Mouse (Mus musculus) B cell, adult (primary cell): ENCODE measurements around the gene Bsg. TPM values are rescaled to one million over a fixed set of nuclear protein-coding genes. Genes with fewer than 3 reads are reported as not detected.

Experiments
- total RNA-seq: library from RNA; stranded (reverse); gene quantifications from 4 replicates; pipeline ENCODE4 v1.2.4, GENCODE M21; 2023; ENCODE audit not compliant: inconsistent age

Gene Bsg
- total RNA-seq = 101 to 112 TPM (median 107 TPM) in 4 replicates

GRCm38 (mm10) chr10:79704065-79704969 is at the start of gene Bsg:
Gene Bsg, plus strand, starts transcription at chr10:79704491.

GRCm38 (mm10) chr10:79664131-79664665 is 40.1 kb upstream of the Bsg start, which contains the start of gene Madcam1:
Gene Madcam1, plus strand, starts transcription at chr10:79664559.

GRCm38 (mm10) chr10:79668771-79669575 is 35.3 kb upstream of the Bsg start, which contains the start of gene Tpgs1:
Gene Tpgs1, plus strand, starts transcription at chr10:79669369.

GRCm38 (mm10) chr10:79681591-79682245 is 22.6 kb upstream of the Bsg start, which contains the start of gene Cdc34:
Gene Cdc34, plus strand, starts transcription at chr10:79682195.

GRCm38 (mm10) chr10:79688720-79689119 is 15.6 kb upstream of the Bsg start, which contains the start of gene Gzmm:
Gene Gzmm, plus strand, starts transcription at chr10:79689020.

GRCm38 (mm10) chr10:79716254-79716987 is 12.1 kb downstream of the Bsg start, which contains the start of gene Hcn2:
Gene Hcn2, plus strand, starts transcription at chr10:79716634.

GRCm38 (mm10) chr10:79745898-79746773 is 41.8 kb downstream of the Bsg start, which contains the start of gene Polrmt:
Gene Polrmt, minus strand, starts transcription at chr10:79746581.

GRCm38 (mm10) chr10:79754856-79755516 is 50.7 kb downstream of the Bsg start, which contains the start of gene Fgf22:
Gene Fgf22, plus strand, starts transcription at chr10:79755076.

Other genes with a start within 250 kb of the Bsg start
- gene Vmn2r83, start 235.8 kb upstream of the Bsg start, total RNA-seq = not detected in 4 replicates
- gene Plpp2, start 170.7 kb upstream of the Bsg start, total RNA-seq = 2.5 to 4.1 TPM (median 3.8 TPM) in 4 replicates
- gene Mier2, start 149.3 kb upstream of the Bsg start, total RNA-seq = 36.6 to 45.9 TPM (median 40.8 TPM) in 4 replicates
- gene Theg, start 117.2 kb upstream of the Bsg start, total RNA-seq = not detected in 4 replicates
- gene C2cd4c, start 90.5 kb upstream of the Bsg start, total RNA-seq = not detected in 4 replicates
- not detected in 4 replicates for gene Shc2, start 66.6 kb upstream of the Bsg start, total RNA-seq
- not detected in 4 replicates for gene Odf3l2, start 58.8 kb upstream of the Bsg start, total RNA-seq
- not detected in 4 replicates for gene Madcam1, start 39.9 kb upstream of the Bsg start, total RNA-seq
- gene Tpgs1, start 35.1 kb upstream of the Bsg start, total RNA-seq = 13.7 to 19.6 TPM (median 17.1 TPM) in 4 replicates
- 64.7 to 70.9 TPM (median 68.3 TPM) in 4 replicates for gene Cdc34, start 22.3 kb upstream of the Bsg start, total RNA-seq
- gene Gzmm, start 15.5 kb upstream of the Bsg start, total RNA-seq = 1.2 to 2.8 TPM (median 2.1 TPM) in 4 replicates
- 0.26 TPM in 1 of 4 replicates, not detected in the others for gene Hcn2, start 12.1 kb downstream of the Bsg start, total RNA-seq
- 55.6 to 79.9 TPM (median 71.2 TPM) in 4 replicates for gene Polrmt, start 42.1 kb downstream of the Bsg start, total RNA-seq
- gene Fgf22, start 50.6 kb downstream of the Bsg start, total RNA-seq = not detected in 4 replicates
- 52.1 to 65.8 TPM (median 59.1 TPM) in 4 replicates for gene Rnf126, start 62.5 kb downstream of the Bsg start, total RNA-seq
- gene Fstl3, start 72.8 kb downstream of the Bsg start, total RNA-seq = 1.1 to 2.1 TPM (median 1.7 TPM) in 4 replicates
- gene Prss57, start 86.5 kb downstream of the Bsg start, total RNA-seq = not detected in 4 replicates
- 5.9 to 8.0 TPM (median 6.7 TPM) in 4 replicates for gene Palm, start 89.1 kb downstream of the Bsg start, total RNA-seq
- not detected in 4 replicates for gene Misp, start 116.5 kb downstream of the Bsg start, total RNA-seq
- gene Ptbp1, start 149.9 kb downstream of the Bsg start, total RNA-seq = 430 to 480 TPM (median 445 TPM) in 4 replicates
- gene Prtn3, start 170.0 kb downstream of the Bsg start, total RNA-seq = not detected in 4 replicates
- gene Plppr3, start 170.1 kb downstream of the Bsg start, total RNA-seq = 0.27 to 1.1 TPM (median 0.75 TPM) in 4 replicates
- not detected in 4 replicates for gene Elane, start 181.8 kb downstream of the Bsg start, total RNA-seq
- not detected in 4 replicates for gene Cfd, start 186.4 kb downstream of the Bsg start, total RNA-seq
- gene Med16, start 204.4 kb downstream of the Bsg start, total RNA-seq = 76.7 to 86.8 TPM (median 80.6 TPM) in 4 replicates
- not detected in 4 replicates for gene Gm26602, start 206.4 kb downstream of the Bsg start, total RNA-seq
- gene Kiss1r, start 212.5 kb downstream of the Bsg start, total RNA-seq = 0.16 to 0.90 TPM (median 0.41 TPM) in 4 replicates
- 97.6 to 112 TPM (median 107 TPM) in 4 replicates for gene R3hdm4, start 216.7 kb downstream of the Bsg start, total RNA-seq
- 33.9 to 40.6 TPM (median 35.9 TPM) in 4 replicates for gene Arid3a, start 222.6 kb downstream of the Bsg start, total RNA-seq